Mouse (Mus musculus): ENCODE measurements around the gene Nadsyn1. TPM values are rescaled to one million over a fixed set of nuclear protein-coding genes. Genes with fewer than 3 reads are reported as not detected.

Nadsyn1 gene
- polyA plus RNA-seq (2017; shearing (Covaris generic)): 15.8 TPM

DNA sequence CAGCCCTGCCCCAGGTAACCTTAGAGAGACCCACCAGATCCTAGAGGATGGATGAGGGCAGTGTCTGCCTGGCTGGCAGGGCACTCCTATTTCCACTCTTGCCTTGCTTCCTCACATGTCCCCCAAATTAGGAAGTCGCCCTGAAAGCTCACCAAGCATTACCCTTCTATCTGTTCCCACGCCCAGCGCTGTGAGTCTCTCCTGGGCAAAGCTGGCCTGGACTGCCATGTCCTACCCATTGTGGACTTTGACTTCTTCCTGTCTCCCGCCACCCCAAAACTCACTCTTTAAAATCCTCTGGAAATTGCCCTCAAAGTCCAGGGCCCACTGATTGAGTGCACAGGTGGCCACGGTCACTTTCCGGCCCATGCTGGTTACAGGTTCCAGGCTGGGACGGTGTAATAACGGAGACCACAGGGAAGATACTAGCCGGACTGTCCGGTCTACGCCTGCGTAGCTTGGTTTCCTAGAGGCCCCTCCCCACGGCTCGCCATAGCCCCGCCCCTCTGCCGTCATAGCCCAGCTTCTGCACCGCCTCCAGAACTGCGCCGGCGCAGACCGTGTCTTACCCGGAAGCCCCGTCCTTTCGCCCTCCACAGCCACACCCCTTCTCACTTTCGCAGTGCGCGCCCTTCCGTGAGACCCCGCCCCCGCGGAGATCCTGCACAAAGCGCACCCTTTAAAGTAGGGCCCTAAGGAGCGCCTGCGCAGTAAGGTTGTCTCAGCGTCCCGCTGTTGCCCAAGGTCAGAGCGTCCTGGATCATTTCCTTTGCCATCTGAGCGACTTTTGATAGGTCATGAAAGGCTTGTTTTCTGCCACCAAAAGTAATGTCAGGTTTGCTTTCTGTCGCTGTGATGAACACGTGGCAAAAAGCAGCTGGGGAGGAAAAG is at the start of gene Nadsyn1, which contains the start of gene Dhcr7:
TSS of gene Nadsyn1 (minus strand) at position 475 of the 891 bp plus-strand sequence.
TSS of gene Dhcr7 (plus strand) at position 771 of the 891 bp plus-strand sequence.

GRCm38 (mm10) chr7:143866538-143866937 is 43.9 kb upstream of the Nadsyn1 start, which contains the start of gene Gm498:
Gene Gm498, plus strand, starts transcription at chr7:143866838.

GRCm38 (mm10) chr7:143783996-143784829 is 38.4 kb downstream of the Nadsyn1 start, which contains the start of gene Mrgpre:
Gene Mrgpre, minus strand, starts transcription at chr7:143784500.

DNA sequence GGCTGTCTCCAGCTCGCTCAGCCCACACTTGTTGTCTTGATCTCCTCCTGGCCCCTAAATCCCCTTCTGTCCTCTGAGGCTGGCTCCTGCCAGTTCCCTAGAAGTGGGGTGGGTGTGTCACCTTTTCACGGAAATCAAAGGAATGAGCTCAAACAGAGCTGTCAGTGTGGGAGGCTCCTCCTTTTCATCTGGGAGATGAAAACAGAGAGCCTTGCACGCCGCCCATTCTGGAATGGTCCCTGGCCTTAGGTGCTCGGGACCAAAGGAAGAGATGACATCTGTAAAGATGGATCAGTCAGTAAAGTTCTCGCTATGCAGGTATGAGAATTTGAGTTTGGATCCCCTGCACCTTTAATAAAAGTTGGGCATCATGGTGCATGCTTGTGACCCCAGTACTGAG is 55.8 kb downstream of the Nadsyn1 start, which contains the start of gene Mrgprg:
TSS of gene Mrgprg (minus strand) at position 101 of the 400 bp plus-strand sequence.

GRCm38 (mm10) chr7:143756125-143757026 is 66.3 kb downstream of the Nadsyn1 start, which contains the start of gene Osbpl5:
Gene Osbpl5, minus strand, starts transcription at chr7:143756985.

Other genes with a start within 250 kb of the Nadsyn1 start
- gene Cars, start 222.8 kb downstream of the Nadsyn1 start, polyA plus RNA-seq (2017; shearing (Covaris generic)): 55.5 TPM
- 38.9 TPM for gene Tnfrsf26, start 194.1 kb downstream of the Nadsyn1 start, polyA plus RNA-seq (2017; shearing (Covaris generic))
- 15.9 TPM for gene Tnfrsf22, start 173.2 kb downstream of the Nadsyn1 start, polyA plus RNA-seq (2017; shearing (Covaris generic))
- 9.6 TPM for gene Tnfrsf23, start 137.0 kb downstream of the Nadsyn1 start, polyA plus RNA-seq (2017; shearing (Covaris generic))
- gene Osbpl5, start 65.9 kb downstream of the Nadsyn1 start, polyA plus RNA-seq (2017; shearing (Covaris generic)): 16.6 TPM
- not detected for gene Mrgprg, start 55.9 kb downstream of the Nadsyn1 start, polyA plus RNA-seq (2017; shearing (Covaris generic))
- gene Mrgpre, start 38.3 kb downstream of the Nadsyn1 start, polyA plus RNA-seq (2017; shearing (Covaris generic)): 0.45 TPM
- 25.7 TPM for gene Dhcr7, start 296 bp upstream of the Nadsyn1 start, polyA plus RNA-seq (2017; shearing (Covaris generic))
- not detected for gene Gm498, start 44.0 kb upstream of the Nadsyn1 start, polyA plus RNA-seq (2017; shearing (Covaris generic))
- gene Shank2, start 179.1 kb upstream of the Nadsyn1 start, polyA plus RNA-seq (2017; shearing (Covaris generic)): not detected